Mouse (Mus musculus) heart, embryonic 16.5 days (tissue): ENCODE measurements around the gene Styx. TPM values are rescaled to one million over a fixed set of nuclear protein-coding genes. Genes with fewer than 3 reads are reported as not detected.

ENCODE experiments used
- ATAC-seq: fragments of 200-750 bp; cut with Nextera tagmentation; replicated peaks from 2 replicates; pipeline ENCODE4 v1.8.0; 2017; ENCODE audit warnings: moderate number of reproducible peaks; ENCODE audit not compliant: insufficient read depth, low FRiP score; ENCODE audit errors: extremely low read depth
- H3K27ac ChIP-seq: fragments of 300-500 bp; sonication (generic); 2 replicates; pipeline ENCODE4 v1.5.1; 2014; ENCODE audit warnings: mild to moderate bottlenecking, low read length, control low read depth, moderate library complexity
- H3K27me3 ChIP-seq: fragments of 300-500 bp; sonication (generic); 2 replicates; pipeline ENCODE4 v1.6.1; 2014; ENCODE audit warnings: low read length, mixed read lengths; ENCODE audit not compliant: control insufficient read depth, insufficient read depth
- H3K36me3 ChIP-seq: fragments of 300-500 bp; sonication (generic); 2 replicates; pipeline ENCODE4 v1.6.1; 2014; ENCODE audit not compliant: control insufficient read depth, insufficient read depth
- H3K4me1 ChIP-seq: fragments of 300-500 bp; sonication (generic); 2 replicates; pipeline ENCODE4 v1.6.1; 2014; ENCODE audit warnings: low read length, mixed read lengths; ENCODE audit not compliant: control insufficient read depth, insufficient read depth
- H3K4me2 ChIP-seq: fragments of 300-500 bp; sonication (generic); 2 replicates; pipeline ENCODE4 v1.6.1; 2014; ENCODE audit warnings: low read depth, mild to moderate bottlenecking, control low read depth, low read length
- H3K4me3 ChIP-seq: fragments of 300-500 bp; sonication (generic); 2 replicates; pipeline ENCODE4 v1.5.1; 2014; ENCODE audit warnings: mild to moderate bottlenecking, control low read depth, low read length
- H3K9ac ChIP-seq: fragments of 300-500 bp; sonication (generic); 2 replicates; pipeline ENCODE4 v1.6.1; 2014; ENCODE audit warnings: low read length, control low read depth
- H3K9me3 ChIP-seq: fragments of 300-500 bp; sonication (generic); replicated peaks from 2 replicates; pipeline ENCODE4 v1.6.1; 2016; ENCODE audit warnings: low read length; ENCODE audit not compliant: control insufficient read depth
- WGBS: fragments of 180-500 bp; shearing (Covaris S2); extraction: QIAGEN DNeasy Blood & Tissue Kit; methylation state at CpG from one replicate; pipeline ENCODE4 v1.1.7; 2014; 5-methylcytosine and 5-hydroxymethylcytosine counted together
- polyA plus RNA-seq: library from polyadenylated mRNA; unstranded; fragments of >200 nt; fragmentation: Nextera tagmentation; extraction: Ambion mirVana; gene quantifications from 2 replicates; pipeline ENCODE4 v1.2.1, GENCODE M21; 2015

The Styx gene
- polyA plus RNA-seq, 1 experiment from 2014 or later = 49.2 TPM

DNA sequence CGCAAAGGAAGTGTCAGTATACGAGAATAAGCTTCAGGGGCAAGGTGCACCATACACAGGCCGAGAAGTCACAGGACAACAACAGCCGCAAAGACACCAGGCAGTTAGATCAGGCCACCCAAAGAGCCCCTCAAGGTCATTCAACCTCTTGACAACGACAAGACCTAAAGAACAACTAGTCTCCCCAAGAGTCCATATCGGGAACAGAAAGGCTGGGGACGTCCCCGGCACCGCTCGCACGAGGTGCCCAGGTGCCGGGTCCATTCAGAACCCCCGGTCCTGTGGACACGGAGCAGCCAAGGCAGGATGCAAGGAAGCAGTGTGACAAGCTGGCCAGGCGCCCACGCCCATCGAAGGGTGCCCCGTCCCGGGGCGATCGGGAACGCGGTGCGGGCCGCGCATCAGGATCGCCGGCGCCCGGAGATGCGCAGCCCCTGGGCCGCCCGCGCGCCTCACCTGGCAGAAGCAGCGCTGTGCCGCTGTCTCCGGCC lies 32.9 kb upstream of the Styx start:
- peaks cover 28% of the 10 kb centered on the region for H3K4me1 ChIP-seq
- no peaks in the 10 kb centered on the region for H3K27me3 ChIP-seq
- peak overlapping the region; percentile 95 for H3K27ac ChIP-seq
- no peaks in the 10 kb centered on the region for H3K9me3 ChIP-seq
- H3K9ac ChIP-seq = peak overlapping the region; percentile 94
- H3K4me3 ChIP-seq = peak overlapping the region; percentile 95
- peak; percentile 46 for ATAC-seq
- H3K4me2 ChIP-seq = peak overlapping the region; percentile 72
- WGBS = 0% methylated on average over 38 of the region's 38 CpGs
- no peaks in the 10 kb centered on the region for H3K36me3 ChIP-seq

- 2% methylated on average over 70 of the region's 74 CpGs for WGBS
- no peaks in the 10 kb centered on the region for H3K27me3 ChIP-seq
- peak; percentile 96 for ATAC-seq
- peak within 1 kb of the TSS; percentile 95 for H3K4me3 ChIP-seq
- peak within 1 kb of the TSS; percentile 95 for H3K27ac ChIP-seq
- H3K4me1 ChIP-seq = peaks cover 28% of the 10 kb centered on the region
- H3K9me3 ChIP-seq = no peaks in the 10 kb centered on the region
- H3K9ac ChIP-seq = peak within 1 kb of the TSS; percentile 94
- peak within 1 kb of the TSS; percentile 84 for H3K4me2 ChIP-seq
- no peaks in the 10 kb centered on the region for H3K36me3 ChIP-seq
Observed at GRCm38 (mm10) chr14:45318426-45319236, 32.3 kb upstream of the Styx start, which contains the start of gene Ero1l. TSS of gene Ero1l (minus strand) at chr14:45318771.

GRCm38 (mm10) chr14:45319237-45319610 lies 31.7 kb upstream of the Styx start:
- Histone ChIP-seq H3K36me3 (no peaks in the 10 kb centered on the region), H3K9me3 (no peaks in the 10 kb centered on the region), H3K27me3 (no peaks in the 10 kb centered on the region), H3K4me3 (no peak overlapping the region), H3K27ac (peak overlapping the region; percentile 54; the same call in 1 of the 2 replicates), H3K4me2 (no peak overlapping the region; the same call in 1 of the 2 replicates), H3K4me1 (peaks cover 26% of the 10 kb centered on the region), H3K9ac (no peak overlapping the region; the same call in 1 of the 2 replicates)
- no peak for ATAC-seq
- 57% methylated on average over 3 of the region's 3 CpGs for WGBS

DNA sequence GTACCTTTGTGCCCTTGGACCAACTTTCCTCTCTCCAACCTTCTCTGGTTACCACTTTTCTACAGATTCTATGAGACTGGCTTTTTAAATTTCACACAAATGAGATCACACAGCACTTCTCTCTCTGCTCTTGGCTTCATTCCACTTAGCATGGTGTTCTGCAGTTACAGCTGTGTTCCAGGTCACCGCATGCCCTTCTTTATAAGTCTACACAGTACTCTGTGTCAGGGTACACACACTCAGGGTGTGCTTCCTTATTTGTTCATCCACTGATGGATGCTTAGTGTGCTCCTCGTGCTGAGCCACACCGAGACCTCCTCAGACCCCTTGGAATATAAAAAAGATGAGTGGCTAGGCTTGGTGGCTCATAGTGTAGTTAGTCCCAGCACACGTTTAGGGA lies 30.8 kb upstream of the Styx start:
- ATAC-seq = no peak
- Histone ChIP-seq H3K4me2 (no peak overlapping the region), H3K4me3 (no peak overlapping the region), H3K4me1 (peaks cover 24% of the 10 kb centered on the region), H3K27ac (no peak overlapping the region), H3K9me3 (no peaks in the 10 kb centered on the region), H3K27me3 (no peaks in the 10 kb centered on the region), H3K9ac (no peak overlapping the region), H3K36me3 (no peaks in the 10 kb centered on the region)
- 71% methylated on average over 4 of the region's 4 CpGs for WGBS

GRCm38 (mm10) chr14:45321067-45321466 lies 29.8 kb upstream of the Styx start:
- Histone ChIP-seq H3K4me2 (no peak overlapping the region), H3K27me3 (no peaks in the 10 kb centered on the region), H3K9ac (no peak overlapping the region), H3K9me3 (no peaks in the 10 kb centered on the region), H3K36me3 (no peaks in the 10 kb centered on the region), H3K4me3 (no peak overlapping the region), H3K4me1 (peaks cover 15% of the 10 kb centered on the region), H3K27ac (no peak overlapping the region)
- ATAC-seq = no peak
- 73% methylated on average over 3 of the region's 3 CpGs for WGBS

- Histone ChIP-seq H3K9me3 (no peaks in the 10 kb centered on the region), H3K9ac (no peak overlapping the region), H3K4me2 (no peak overlapping the region), H3K27ac (no peak overlapping the region), H3K36me3 (no peaks in the 10 kb centered on the region), H3K4me1 (peaks cover 11% of the 10 kb centered on the region), H3K4me3 (no peak overlapping the region), H3K27me3 (no peaks in the 10 kb centered on the region)
- ATAC-seq = no peak
- WGBS = 55% methylated on average over 5 of the region's 5 CpGs
Observed at GRCm38 (mm10) chr14:45321622-45322021, 29.3 kb upstream of the Styx start.

DNA sequence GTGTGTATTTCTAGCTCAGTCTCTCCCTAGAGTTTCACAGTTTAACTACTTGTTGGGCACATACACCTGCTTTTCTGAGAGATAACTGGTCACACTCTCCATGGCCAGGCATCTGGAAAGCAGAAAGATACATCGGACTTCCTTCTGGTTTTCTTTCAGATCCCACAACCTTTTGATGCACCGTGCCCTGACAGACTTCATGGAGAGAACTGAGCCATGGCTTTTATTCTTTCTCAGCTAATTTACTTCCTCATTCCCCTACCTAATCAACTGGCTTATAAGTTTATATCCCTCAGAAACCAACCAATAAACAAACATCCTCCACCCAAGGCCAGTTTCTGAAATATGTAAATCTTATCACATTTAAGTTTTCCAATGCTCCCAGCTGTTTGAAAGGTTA lies 28.4 kb upstream of the Styx start:
- WGBS = 87% methylated on average over 2 of the region's 2 CpGs
- peaks cover 5% of the 10 kb centered on the region for H3K4me1 ChIP-seq

DNA sequence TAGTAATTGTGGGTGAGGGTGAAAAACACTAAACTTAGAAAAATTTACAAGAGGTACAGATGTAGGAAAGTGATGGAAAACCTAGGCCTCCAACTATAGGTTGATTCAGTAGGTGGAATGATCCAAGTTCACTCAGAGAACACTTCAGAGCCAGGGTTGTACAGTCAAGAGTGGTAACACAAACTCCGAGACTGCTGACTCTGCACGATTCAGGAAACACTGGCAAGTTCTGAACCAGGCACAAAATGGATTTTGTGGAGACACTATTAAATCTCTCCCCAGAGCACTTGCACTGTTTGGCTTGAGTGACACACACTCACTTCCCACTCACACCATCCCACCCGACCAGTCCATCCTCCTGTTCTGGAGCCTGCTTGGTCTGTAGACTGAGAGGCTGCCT lies 27.6 kb upstream of the Styx start:
- Histone ChIP-seq H3K27me3 (no peaks in the 10 kb centered on the region), H3K36me3 (no peaks in the 10 kb centered on the region), H3K4me3 (no peak overlapping the region), H3K9ac (no peak overlapping the region), H3K9me3 (no peaks in the 10 kb centered on the region), H3K27ac (no peak overlapping the region), H3K4me1 (peaks cover 5% of the 10 kb centered on the region), H3K4me2 (no peak overlapping the region)
- no peak for ATAC-seq
- 81% methylated on average over 3 of the region's 3 CpGs for WGBS

More for the DNA sequence above, 28.4 kb upstream of the Styx start:
- Histone ChIP-seq H3K4me3 (no peak overlapping the region), H3K36me3 (no peaks in the 10 kb centered on the region), H3K9me3 (no peaks in the 10 kb centered on the region), H3K4me2 (no peak overlapping the region), H3K9ac (no peak overlapping the region), H3K27ac (no peak overlapping the region), H3K27me3 (no peaks in the 10 kb centered on the region)
- no peak for ATAC-seq

DNA sequence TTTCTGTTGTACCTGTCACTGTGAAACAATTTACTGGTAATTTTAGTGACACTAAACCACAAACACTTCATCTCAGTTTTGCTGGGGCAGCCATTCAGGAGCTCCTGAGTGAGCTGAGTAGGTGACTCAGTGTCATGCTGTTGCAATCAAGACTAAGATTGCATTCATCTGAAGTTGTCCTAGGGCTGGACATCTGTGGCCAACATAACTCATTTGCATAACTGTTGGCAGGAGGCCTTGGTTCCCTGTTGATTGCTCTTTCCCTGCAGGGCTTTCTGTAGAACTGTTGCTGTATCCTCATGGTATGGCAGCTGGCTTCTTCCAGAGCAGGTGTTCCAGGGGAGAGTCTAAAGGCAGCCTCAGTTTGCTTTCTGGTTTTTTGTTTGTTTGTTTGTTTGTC lies 25.4 kb upstream of the Styx start:
- H3K36me3 ChIP-seq = no peaks in the 10 kb centered on the region
- H3K4me1 ChIP-seq = peaks cover 2% of the 10 kb centered on the region; the same call in 1 of the 2 replicates
- H3K27me3 ChIP-seq = no peaks in the 10 kb centered on the region
- ATAC-seq = no peak
- no peak overlapping the region for H3K4me2 ChIP-seq
- H3K27ac ChIP-seq = no peak overlapping the region
- H3K4me3 ChIP-seq = no peak overlapping the region
- no peaks in the 10 kb centered on the region for H3K9me3 ChIP-seq
- no peak overlapping the region for H3K9ac ChIP-seq
